Mouse (Mus musculus): Measurements from ENCODE around the gene Mycn. TPM values are rescaled to one million over a fixed set of nuclear protein-coding genes. Genes with fewer than 3 reads are reported as not detected.

The Mycn gene
- polyA plus RNA-seq, 1 experiment, result 2.4 TPM

DNA sequence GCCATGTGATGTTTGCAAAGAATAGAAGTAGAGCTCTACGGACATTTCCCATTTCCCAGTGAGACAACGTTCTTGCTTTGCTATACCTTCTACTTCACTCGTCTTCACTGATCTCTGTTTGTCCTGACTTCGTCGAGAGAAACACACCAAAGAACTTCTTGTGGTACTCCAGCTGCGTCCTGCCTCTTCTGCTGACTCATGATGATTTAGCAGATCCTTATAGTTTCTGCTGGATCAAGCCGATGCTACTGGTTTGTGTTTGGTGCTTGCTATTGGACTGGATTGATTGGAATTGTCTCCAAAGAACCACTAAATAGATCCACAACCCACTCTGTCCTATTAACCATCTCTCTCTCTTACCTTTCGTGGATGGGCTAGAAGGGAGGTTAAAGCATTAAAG is 47.7 kb downstream of the Mycn start:
- DNase-seq, result no peak
- no peak overlapping the region for H3K27ac ChIP-seq (ENCODE audit: insufficient read depth, low read depth, low read length)
- no peaks in the 10 kb centered on the region for H3K27me3 ChIP-seq (replicated peaks; ENCODE audit: control insufficient read depth, insufficient read depth, low read length)
- 92% methylated on average over 8 of the region's 8 CpGs for whole genome bisulfite sequencing
- H3K4me1 ChIP-seq (ENCODE audit: control insufficient read depth, insufficient read depth, low read length), result no peaks in the 10 kb centered on the region
- TF ChIP-seq POLR2A (IDR thresholded peaks at IDR 0.05; ENCODE audit: low read depth, low read length) (no peak), CTCF (conservative IDR thresholded peaks at IDR 0.05; ENCODE audit: insufficient read depth, insufficient read length, low read depth, low read length) (no peak)
- no peak overlapping the region for H3K4me3 ChIP-seq (ENCODE audit: insufficient read depth, low read depth, low read length)
- no peaks in the 10 kb centered on the region for H3K36me3 ChIP-seq (ENCODE audit: control insufficient read depth, insufficient read depth, low read length)

DNA sequence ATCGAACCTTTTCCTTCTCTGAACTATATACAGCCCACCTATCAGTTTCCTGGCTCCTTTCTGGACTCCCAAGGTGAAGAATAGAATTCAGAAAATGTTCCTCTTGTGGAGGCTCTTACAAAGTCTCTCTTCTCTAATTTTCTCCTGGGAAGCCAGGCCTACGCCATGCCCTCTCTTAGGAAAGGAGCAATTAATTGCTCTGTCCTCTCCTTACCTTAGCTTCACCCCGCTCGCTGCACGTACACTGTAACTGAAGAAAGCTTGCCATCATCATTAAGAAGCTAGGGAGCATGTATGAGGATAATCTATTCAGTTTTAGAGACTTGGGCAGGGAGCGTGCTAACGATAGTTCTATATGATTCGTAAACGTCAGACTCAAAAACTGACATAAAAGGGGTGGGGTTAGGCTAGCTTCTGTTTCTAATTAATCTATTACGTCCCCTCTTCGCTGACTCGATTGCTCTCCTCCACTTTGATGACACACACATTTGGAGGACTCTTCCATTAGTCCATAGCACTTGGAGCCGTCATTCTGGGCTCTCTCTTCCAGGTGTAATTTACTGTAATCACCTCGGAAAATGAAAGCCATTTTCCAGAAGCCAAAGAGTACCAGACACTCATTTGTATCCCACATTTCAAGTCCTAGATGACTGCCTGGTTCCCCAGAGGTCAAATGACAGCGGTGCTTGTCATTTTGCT is 55.4 kb downstream of the Mycn start:
- 80% methylated on average over 15 of the region's 15 CpGs for WGBS
- H3K4me3 ChIP-seq (ENCODE audit: insufficient read depth, low read depth, low read length), result no peak overlapping the region
- no peak for DNase-seq
- H3K27ac ChIP-seq (ENCODE audit: insufficient read depth, low read depth, low read length), result no peak overlapping the region
- H3K27me3 ChIP-seq (replicated peaks; ENCODE audit: control insufficient read depth, insufficient read depth, low read length), result no peaks in the 10 kb centered on the region
- TF ChIP-seq CTCF (conservative IDR thresholded peaks at IDR 0.05; ENCODE audit: insufficient read depth, insufficient read length, low read depth, low read length), result no peak
- TF ChIP-seq POLR2A (IDR thresholded peaks at IDR 0.05; ENCODE audit: low read depth, low read length), result no peak
- H3K36me3 ChIP-seq (ENCODE audit: control insufficient read depth, insufficient read depth, low read length), result no peaks in the 10 kb centered on the region
- H3K4me1 ChIP-seq (ENCODE audit: control insufficient read depth, insufficient read depth, low read length), result no peaks in the 10 kb centered on the region
